Mouse (Mus musculus): ENCODE results near the gene Rps27.
"Not testable (repeated sequence)": the region's sequence is repeated elsewhere in the genome, so short reads cannot be mapped to it uniquely, and the experiment has no call there.

Rps27 gene

DNA sequence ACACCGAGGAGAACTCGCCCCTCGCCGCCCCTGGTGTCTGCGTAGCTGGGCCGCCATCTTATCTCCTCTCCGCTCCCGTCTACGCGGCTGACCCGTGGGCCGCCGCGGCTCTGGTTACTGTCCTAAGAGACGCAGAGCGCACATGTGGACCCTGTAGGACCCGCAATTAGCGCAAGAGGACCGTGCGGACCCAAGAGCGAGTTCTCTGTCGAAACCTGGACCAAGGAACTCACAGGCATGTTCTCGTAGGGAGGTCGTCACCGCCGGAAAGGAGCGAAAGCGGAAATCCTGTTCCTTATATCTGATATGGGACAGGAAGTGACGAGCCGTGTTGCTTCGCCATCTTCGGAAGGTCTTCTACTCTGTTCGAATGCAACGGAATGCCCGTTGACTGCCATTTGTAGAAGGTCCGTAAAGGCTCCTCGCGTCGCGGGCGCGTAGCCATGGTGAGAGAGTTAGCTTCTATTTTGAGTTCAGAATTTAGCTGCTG, at the start of gene Rps27, which contains the start of gene Rab13:
TSS of gene Rps27 (minus strand) at position 275 of the 490 bp plus-strand sequence.
TSS of gene Rab13 (plus strand) at position 319 of the 490 bp plus-strand sequence.
- peak; percentile 95 for DNase-seq (ENCODE audit: low spot score)

DNA sequence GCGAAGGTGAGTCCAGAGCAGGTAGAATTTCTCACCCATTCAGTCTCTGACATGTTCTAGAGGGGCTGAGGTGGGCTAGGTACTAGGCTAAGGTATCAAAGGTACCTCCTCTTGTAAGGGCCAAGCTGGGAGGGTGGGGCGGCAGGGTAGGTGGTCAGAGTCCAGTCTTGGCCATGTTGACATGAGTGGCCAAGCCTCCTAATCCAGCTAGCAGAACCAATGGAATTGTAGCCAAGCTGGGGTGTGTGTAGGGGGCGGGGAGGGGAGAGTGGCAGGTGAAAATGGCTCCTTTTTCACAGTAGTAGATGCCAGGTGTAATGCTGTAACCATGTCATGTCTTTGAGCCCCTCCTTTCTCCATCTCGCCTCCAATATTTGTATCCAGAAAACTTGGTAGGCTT, 45.1 kb upstream of the Rps27 start:
- DNase-seq (ENCODE audit: low spot score) = no peak

DNA sequence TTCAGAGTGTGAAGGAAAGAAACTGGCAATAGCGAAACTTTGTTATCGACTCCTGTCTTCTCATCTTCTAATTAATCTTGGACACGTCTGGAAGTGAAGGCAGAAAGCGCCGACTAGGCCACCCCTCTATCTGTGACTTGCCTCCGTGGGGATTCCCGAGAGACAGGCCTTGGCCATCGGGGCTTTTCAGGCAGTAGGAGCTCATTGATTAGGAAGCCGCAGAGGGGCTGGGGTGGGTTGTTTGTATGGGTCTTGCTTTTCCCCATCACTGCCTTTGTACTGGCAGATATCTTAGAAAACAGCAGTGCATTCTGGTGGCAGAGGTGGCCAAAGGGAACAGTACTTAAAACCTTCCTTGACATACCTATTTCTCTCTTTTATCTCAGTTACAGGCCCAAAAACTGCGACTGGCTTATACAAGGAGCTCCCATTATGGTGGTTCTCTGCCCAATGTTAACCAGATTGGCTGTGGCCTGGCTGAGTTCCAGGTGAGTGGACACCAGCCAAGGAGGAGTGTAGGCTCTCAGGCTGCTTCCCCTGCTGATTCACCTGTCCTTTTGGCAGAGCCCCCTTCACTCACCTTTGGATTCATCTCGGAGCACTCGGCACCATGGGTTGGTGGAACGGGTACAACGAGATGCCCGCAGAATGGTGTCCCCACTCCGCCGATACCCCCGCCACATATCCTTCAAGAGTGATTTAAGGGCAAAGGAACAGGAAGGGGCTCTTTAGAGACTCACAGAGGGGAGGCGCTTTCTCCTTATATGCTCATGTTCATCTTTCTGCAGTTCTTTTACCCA, 43.5 kb upstream of the Rps27 start:
- DNase-seq (ENCODE audit: low spot score) = peak; percentile 46

DNA sequence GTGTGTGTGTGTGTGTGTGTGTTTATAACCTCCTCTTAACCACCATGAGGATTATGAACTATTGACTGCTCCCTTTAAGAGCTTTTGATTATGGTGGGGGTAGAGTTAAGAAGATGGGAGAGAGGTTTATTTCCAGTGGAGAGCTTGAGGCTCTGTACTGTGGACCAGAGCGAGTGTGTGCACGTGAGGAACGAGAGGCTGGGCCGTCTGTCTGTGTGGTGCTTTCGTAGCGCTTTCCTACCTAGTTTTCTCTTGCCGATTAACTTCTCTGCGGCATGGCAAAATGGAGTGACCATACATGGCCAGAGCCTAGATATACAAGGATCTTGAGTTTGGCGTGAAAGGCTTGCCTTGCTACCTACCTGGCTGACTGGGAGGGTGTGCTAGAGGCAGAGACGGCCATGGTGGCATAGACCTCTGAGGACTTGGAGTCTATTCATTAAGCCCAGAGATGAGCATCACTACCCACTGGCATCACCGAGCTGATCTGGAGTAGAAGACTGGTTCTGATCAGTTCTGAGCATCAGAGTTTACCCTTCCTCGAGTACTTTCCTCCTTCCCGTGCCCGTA, 42.4 kb upstream of the Rps27 start:
- no peak for DNase-seq (ENCODE audit: low spot score)

DNA sequence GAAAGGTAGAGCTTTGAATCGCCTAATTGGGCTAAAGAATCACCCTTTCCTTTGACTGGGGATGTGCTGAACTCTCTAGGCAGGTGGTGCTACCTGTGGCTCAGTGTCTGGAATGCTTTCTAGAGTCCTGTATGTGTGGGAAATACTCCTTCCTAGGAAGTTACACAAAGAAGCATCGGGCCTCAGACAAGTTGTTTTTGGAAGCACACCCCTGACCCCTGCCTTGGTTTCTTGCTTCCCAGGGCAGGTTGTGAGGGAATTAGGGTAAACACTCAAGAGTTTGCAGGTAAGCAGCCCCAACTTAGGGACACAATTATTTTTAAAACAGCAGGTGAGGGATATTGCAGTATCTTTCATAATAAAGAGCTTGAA, 41.7 kb upstream of the Rps27 start:
- no peak for DNase-seq (ENCODE audit: low spot score)

DNA sequence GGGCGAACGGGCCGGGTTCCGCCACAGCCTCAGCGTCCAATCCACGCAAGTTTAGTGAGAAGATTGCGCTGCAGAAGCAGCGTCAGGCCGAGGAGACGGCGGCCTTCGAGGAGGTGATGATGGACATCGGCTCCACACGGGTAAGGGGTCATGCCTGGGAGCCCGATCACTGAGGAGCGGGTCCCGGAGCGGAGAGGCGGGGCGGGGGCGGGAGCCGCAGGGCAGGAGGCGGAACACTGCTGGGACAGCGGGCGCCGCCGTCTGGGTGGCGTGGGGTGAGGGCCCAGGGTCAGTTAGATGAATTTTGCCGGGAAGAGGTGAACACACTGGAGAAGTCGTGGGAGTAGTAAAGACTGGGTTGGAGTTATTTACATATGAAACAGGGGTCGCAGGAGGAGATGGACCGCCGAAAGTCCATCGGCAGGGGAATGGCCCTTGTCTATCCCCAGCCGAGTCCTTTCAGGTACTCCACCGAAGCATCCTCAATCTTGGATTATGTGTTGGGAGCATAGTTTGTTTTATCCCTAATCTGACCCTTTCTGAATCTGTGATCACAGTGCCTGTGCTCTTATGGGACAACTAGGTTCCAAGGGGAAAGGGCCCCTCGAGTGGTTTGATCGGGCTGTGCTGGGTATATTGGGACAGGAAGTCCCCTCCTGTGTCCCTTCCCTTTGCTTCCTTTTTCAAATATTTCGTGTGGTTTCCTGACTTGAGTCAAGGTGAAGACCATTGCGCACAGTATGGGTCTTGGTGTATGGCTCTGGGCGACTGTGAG, 41.2 kb upstream of the Rps27 start:
- no peak for DNase-seq (ENCODE audit: low spot score)

DNA sequence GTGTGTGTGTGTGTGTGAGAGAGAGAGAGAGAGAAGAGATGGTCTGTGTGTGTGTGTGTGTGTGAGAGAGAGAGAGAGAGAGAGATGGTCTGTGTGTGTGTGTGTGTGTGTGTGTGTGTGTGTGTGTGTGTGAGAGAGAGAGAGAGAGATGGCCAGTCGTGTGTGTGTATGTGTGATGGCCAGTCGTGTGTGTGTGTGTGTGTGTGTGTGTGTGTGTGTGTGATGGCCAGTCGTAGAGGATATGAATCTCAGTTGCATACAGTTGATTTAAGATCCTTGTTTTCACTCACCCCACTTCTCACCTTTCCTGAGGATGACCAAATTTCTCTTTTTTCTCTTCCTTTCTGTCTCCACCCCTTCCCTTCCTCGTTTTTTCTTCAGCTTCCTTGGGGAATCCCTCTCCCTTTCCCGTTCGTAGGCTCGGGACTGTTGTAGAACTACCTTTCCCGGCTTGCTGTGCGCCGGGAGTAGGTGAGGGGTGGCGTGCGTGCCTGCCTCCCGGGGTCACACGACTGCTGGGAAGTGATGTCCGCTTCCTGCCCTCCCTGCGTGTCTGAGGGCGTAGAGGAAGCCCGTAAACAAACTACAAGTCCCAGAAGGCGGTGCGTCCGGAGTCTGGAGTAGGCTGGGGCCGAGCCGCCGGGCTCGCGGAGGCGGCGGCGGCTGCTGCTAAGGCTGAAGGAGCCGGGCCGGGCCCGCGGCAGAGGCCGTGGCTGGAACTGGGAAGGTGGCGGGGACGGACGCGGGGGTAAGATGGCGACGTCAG, 40.4 kb upstream of the Rps27 start, which contains the start of gene Crtc2:
TSS of gene Crtc2 (plus strand) at position 511 of the 766 bp plus-strand sequence.
- DNase-seq (ENCODE audit: low spot score) = peak; percentile 97

DNA sequence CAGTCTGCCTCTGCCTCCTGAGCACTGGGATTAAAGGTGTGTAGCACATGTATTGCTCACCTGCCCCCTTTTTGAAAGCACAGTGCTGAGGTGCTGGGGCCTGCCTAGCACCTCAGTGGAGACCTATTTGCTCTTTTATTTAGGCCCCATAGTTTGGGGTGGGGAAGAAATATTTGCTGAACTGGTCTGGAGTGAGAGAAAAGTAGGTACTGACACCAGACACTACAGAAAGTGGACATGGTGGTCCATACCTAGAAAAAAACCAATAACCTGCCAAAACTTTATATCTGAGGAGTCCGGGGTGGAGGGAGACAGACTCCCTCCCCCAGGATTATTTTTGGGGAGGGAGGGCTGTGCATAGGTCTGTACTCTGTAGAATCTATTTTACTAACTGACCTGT, 39.7 kb upstream of the Rps27 start:
- not testable (repeated sequence) for DNase-seq (ENCODE audit: low spot score)

DNA sequence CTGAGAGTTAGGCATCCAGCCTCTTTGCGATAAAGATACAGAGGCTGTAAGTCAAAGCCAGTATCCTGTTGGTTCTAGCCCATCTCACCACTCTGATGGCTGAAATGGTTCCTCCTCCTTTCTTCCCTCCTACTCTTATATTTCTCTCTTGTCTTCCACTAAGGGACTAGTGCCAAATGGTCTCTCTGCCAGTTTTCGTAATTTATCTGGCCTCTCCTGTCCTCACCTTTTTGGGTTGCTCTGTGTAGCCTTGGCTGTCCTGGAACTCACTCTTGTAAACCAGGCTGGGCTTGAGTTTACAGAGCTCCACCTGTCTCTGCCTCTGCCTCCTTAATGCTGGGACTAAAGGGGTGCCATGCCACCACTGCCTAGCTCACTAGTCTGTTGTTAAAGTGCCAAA, 39.2 kb upstream of the Rps27 start:
- not testable (repeated sequence) for DNase-seq (ENCODE audit: low spot score)

DNA sequence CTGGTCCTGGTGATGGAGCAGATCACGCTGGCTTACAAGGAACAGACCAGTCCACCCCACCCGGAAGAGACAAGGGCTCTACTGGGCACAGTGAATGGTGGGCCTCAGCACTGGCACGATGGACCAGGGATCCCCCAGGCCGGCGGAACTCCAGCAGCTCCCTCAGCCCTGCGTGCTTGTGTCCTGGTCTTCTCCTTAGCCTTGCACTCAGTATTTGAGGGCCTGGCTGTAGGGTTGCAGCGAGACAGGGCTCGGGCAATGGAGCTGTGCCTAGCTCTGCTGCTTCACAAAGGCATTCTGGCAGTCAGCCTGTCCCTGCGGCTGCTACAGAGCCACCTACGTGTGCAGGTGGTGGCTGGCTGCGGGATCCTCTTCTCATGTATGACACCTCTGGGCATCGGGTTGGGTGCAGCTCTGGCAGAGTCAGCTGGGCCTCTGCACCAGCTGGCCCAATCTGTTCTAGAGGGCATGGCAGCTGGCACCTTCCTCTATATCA, 38.3 kb upstream of the Rps27 start:
- DNase-seq (ENCODE audit: low spot score) = not testable (repeated sequence)

DNA sequence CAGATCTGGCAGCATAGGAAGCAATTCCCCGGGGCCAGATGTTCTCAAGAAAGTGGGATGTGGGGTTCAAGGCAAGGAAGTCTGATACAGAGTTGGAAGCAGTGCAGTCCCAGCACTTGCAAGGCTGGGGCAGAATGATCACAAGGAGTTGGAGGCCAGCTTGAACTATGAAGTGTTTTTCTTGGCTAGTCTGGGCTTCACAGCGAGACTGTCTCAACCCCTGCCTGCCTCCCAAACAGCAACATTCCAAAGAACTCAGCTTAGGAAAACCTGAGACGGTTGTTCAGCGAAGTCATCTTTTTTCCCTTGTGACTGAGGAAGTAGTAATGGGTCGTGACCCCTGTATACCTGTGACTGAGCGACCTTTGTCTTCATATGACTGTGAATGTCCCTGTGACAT, 37.3 kb upstream of the Rps27 start:
- DNase-seq (ENCODE audit: low spot score) = no peak

DNA sequence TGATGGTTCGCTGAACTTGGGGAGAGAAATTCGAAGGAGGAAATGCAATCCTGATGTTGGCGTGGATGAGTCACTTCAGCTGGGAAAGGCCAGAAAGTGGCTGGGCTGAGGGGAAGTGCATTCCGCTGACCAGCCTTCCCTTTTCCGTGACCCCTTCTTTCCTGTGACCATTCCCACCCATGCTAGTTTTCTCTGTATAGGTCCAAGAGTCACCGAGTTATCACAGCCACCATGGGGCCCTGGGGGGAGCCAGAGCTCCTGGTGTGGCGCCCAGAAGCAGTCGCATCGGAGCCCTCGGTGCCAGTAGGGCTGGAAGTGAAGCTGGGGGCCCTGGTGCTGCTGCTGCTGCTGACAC, 35.3 kb upstream of the Rps27 start:
- DNase-seq (ENCODE audit: low spot score) = peak; percentile 46

DNA sequence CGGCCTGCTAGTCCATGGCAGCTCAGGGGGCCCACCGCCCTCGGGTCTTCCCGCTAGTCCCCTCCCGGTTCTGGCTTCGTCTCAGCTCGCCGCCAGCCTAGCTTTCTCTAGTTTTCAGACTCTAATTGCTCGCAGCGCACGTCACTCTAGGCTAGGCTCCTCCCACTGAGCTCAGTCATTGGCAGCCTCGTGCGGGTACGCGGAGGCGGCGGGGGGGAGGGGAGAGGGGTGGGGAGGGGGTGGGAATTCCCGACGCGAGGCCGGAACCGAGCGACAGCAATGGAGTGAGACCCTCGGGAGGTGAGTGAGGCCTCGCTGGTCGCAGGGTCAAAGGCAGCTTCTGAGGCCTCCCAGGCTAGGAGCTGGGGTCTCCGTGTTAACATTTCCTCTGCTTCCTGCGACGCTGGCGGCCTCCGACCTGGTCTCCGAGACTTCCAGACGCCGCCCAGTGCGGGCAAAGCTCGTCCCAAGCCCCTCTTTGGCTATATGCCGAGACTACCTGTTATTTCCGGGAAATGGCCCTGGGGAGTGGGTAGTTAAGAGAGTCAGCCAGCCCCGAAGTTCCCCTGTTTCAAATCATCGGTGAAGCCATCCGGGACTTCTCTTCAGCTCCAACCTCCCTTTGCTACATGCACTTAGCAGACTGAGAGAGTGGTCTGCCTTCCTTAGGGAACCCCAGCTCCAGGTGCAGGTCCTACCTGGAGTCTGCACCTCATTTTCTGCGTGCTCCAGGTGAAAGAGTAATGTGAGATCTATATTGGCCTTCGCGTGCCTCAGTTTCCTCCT, 34.7 kb upstream of the Rps27 start, which contains the start of gene Slc39a1:
TSS of gene Slc39a1 (plus strand) at position 213 of the 786 bp plus-strand sequence.
- peak; percentile 95 for DNase-seq (ENCODE audit: low spot score)

DNA sequence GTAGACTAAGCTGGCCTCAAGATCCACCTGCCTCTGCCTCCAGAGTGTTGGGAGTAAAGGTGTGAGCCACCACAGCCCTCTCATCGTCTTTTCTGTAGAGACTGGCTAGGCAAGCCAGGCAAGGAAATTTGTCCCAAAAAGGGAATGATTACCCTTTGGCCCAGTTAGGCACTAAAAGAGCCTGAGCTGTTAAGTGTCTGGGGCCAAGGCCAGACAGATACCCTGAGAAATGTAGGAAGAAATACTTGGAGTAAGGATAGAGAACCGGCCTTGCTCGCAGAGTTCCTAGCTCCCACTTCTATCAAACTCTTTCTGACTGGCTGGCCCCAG, 34.1 kb upstream of the Rps27 start:
- no peak for DNase-seq (ENCODE audit: low spot score)

DNA sequence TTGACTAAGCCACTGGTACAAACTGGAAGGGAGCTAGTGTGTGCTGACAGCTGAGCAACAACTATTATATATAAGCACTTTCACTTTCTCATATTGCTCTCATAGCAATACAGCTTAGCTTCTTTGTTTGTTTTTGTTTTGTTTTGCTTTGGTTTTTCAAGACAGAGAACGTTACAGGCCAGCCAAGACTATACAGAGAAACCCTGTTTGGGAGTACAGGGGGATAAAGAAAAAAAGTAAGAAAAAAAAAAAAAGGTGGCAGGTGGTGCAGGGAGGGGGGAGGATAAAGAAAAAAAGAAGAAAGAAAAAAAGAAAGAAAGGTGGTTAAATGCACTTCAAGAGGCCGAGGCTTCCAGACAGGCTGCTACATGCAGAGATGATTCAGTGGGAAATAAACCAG, 32.0 kb upstream of the Rps27 start:
- no peak for DNase-seq (ENCODE audit: low spot score)

DNA sequence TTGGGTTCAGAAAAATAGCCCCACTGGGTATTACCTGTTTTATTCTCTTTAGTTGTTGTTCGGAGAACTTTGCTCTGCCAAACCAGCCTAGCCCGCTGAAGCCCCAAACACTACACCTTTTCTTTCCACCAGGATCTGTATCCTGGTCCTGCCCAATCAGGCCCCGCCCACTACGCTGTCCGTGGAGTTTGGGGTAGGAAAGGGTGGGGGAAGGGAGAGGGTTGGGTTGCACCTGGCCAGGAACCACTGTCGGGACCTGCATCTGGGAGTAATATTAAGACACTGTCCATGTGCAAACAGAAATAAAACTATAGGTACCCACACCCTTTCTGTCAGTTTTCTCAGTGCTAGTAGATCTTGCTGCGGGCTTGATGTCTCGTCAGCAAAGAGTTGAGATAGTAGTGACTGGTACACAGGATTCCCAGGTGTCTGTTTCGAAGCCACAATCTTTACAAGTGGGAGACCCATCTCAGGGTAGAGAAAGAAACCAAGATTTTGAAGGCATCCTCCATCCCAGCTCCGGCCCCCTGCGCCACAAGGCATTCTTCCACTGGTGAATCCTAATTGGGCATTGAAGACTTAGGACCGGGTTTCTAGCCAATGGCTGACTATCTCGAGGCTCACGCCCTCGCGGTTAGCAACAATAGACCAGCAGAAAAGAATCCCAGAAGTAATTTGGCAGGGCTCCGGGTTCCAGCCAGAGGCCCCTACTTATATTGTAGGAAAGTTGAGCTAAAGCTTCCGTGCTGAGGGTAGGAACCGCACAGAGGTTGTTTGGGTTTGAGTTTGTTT, 29.7 kb upstream of the Rps27 start, which contains the start of gene Creb3l4:
TSS of gene Creb3l4 (minus strand) at position 529 of the 792 bp plus-strand sequence.
- DNase-seq (ENCODE audit: low spot score) = no peak

DNA sequence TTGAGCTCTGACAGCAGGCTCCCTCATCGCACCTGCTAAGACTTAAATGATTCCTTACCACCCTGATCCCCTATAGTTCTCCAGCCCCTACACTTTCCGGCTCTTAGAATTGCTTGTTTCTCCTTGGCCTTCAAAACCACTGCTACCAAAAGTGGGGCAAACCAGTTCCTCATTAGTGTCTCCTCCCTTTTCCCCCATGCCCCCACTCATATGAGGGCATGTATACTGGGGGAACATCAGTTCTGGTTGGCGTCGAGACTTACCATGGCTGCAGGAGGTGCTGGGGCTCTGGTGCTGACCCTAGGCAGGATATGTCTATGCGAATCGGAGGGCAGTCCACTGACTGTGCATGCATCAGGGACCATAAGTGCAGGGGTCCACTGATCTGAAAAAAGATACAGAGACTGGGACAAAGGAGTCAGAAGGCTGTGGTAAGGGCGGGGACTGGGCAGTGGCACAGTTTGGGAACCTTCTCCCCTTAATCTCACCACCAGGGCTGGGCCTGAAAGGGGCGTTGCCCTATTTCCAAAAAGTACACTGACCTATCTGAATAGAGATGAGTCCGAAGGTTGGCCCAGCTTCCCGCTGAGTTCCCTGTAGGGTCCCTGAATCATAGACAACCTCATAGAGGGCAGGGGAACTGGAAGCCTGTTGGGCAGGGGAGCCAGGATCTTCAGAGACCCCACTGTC, 28.4 kb upstream of the Rps27 start:
- DNase-seq (ENCODE audit: low spot score) = no peak

DNA sequence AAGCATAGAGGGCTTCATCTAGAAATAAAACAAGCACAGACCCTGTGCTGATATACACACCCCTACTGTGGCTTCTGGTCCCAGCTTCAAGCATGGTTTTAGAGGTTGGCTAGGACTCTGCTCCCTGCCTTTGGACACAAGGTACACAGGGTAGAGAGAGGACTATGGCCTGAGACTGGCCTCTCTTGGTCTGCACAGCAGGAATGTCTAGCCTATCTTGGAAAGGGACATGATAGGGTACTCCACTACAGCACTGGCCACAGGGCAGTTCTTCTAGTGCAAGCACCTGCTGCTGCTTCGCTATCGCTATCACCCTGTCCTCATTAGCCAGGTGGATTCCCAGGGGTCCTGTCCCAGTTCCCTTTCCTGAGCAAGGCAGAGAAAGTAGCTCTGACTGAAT, 27.8 kb upstream of the Rps27 start:
- no peak for DNase-seq (ENCODE audit: low spot score)

DNA sequence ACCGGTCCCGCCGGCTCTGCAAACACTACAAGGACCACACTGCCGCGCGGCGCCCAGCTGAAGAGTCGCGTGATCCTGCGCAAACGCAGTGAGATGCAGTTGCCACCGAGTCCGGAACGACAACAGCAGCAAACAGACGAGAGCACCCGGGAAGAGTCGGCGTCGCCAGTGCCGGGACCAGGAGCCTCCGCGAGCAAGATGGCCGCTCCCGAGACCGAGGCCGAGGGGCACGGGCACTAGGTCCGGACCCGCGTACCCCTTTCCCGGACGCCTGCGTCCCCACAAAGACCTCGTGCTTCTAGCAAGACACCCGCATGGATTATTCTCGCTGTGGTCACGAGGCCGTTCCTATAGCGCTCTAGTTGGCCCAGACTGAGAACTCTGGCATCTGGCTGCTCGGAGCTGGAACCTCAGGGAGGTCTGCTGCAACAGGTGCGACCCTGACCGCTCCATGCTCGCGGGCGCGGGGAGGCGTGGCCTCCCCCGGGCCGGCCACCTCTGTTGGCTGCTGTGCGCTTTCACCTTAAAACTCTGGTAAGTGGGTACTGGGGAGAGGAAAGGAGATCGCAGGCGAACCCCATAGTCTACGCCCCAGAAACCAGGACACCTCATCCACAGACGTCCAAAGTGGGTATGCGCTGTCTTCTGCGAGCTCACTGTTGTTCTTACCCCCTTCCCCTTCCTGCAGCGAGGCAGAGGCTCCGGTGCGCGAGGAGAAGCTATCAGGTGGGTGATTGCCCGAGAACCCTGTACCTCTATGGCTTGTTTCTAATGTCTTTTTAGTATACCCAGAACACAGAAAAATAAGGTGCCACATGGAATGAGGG, 18.3 kb upstream of the Rps27 start, which contains the start of gene Jtb:
TSS of gene Jtb (plus strand) at position 91 of the 827 bp plus-strand sequence.
- DNase-seq (ENCODE audit: low spot score) = peak; percentile 96
